Mouse (Mus musculus) myocyte (in vitro differentiated cells): ENCODE data around the gene Cetn4. TPM values are rescaled to one million over a fixed set of nuclear protein-coding genes. Genes with fewer than 3 reads are reported as not detected.

Experiments
- H3K27me3 ChIP-seq: one replicate; pipeline ENCODE4 v1.6.1; 2011; ENCODE audit not compliant: control insufficient read depth, insufficient read depth, insufficient read length
- H3K36me3 ChIP-seq: one replicate; pipeline ENCODE4 v1.6.1; 2011; ENCODE audit not compliant: control insufficient read depth, insufficient read depth
- H3K4me2 ChIP-seq: one replicate; pipeline ENCODE4 v1.6.1; 2011; ENCODE audit warnings: low read depth, control low read depth
- H3K4me3 ChIP-seq: one replicate; pipeline ENCODE4 v1.5.1; 2011; ENCODE audit warnings: mild to moderate bottlenecking, control low read depth, moderate library complexity
- H3K79me2 ChIP-seq: one replicate; pipeline ENCODE4 v1.6.1; 2011; ENCODE audit not compliant: control insufficient read depth, insufficient read depth
- H3ac ChIP-seq: one replicate; pipeline ENCODE4 v1.6.1; 2011; ENCODE audit not compliant: control insufficient read depth, insufficient read length
- CEBPB ChIP-seq: IDR thresholded peaks from 2 replicates; pipeline ENCODE4 v1.6.1; 2011; ENCODE audit warnings: mild to moderate bottlenecking, moderate library complexity; ENCODE audit not compliant: poor library complexity, insufficient read depth, severe bottlenecking
- E2F4 ChIP-seq: IDR thresholded peaks from one replicate; pipeline ENCODE4 v1.6.1; 2011; ENCODE audit warnings: mild to moderate bottlenecking, control low read depth, moderate library complexity; ENCODE audit not compliant: insufficient read depth
- MAX ChIP-seq: IDR thresholded peaks from one replicate; pipeline ENCODE4 v1.6.1; 2011; ENCODE audit warnings: low read depth, mild to moderate bottlenecking, control low read depth
- MYOD1 ChIP-seq, 3 experiments: IDR thresholded peaks; one replicate each; pipeline ENCODE4 v1.6.1; 2011; ENCODE audit warnings: control low read depth in 2 of 3, low read depth in 2 of 3, mild to moderate bottlenecking in 2 of 3, moderate library complexity in 1 of 3; ENCODE audit not compliant: insufficient read length in 2 of 3, control insufficient read depth in 1 of 3
- MYOG ChIP-seq, 3 experiments: IDR thresholded peaks; one replicate each; pipeline ENCODE4 v1.6.1; 2011; ENCODE audit warnings: control low read depth in 2 of 3, low read depth in 2 of 3, mild to moderate bottlenecking in 2 of 3; ENCODE audit not compliant: insufficient read length in 2 of 3, control insufficient read depth in 1 of 3, insufficient read depth in 1 of 3
- POLR2A ChIP-seq: IDR thresholded peaks from one replicate; pipeline ENCODE4 v1.6.1; 2011; ENCODE audit warnings: low read depth, mild to moderate bottlenecking, control low read depth, moderate library complexity; ENCODE audit not compliant: insufficient read length
- POLR2AphosphoS2 ChIP-seq: IDR thresholded peaks from one replicate; pipeline ENCODE4 v1.6.1; 2011; ENCODE audit warnings: low read depth, control low read depth; ENCODE audit not compliant: insufficient read length
- REST ChIP-seq: IDR thresholded peaks from one replicate; pipeline ENCODE4 v1.6.1; 2011; ENCODE audit warnings: mild to moderate bottlenecking, control low read depth, moderate library complexity; ENCODE audit not compliant: insufficient read depth, insufficient read length
- SRF ChIP-seq: IDR thresholded peaks from one replicate; pipeline ENCODE4 v1.6.1; 2011; ENCODE audit warnings: low read depth; ENCODE audit not compliant: control insufficient read depth, insufficient read length
- TCF12 ChIP-seq: IDR thresholded peaks from one replicate; pipeline ENCODE4 v1.6.1; 2011; ENCODE audit warnings: mild to moderate bottlenecking, control low read depth; ENCODE audit not compliant: poor library complexity, insufficient read depth, severe bottlenecking
- TCF3 ChIP-seq: IDR thresholded peaks from one replicate; pipeline ENCODE4 v1.6.1; 2011; ENCODE audit warnings: low read depth, control low read depth; ENCODE audit not compliant: insufficient read length
- USF1 ChIP-seq: IDR thresholded peaks from one replicate; pipeline ENCODE4 v1.6.1; 2011; ENCODE audit warnings: low read depth, mild to moderate bottlenecking, control low read depth, moderate library complexity
- polyA plus RNA-seq: library from polyadenylated mRNA; unstranded; fragments of >200 nt; fragmentation: generic; extraction: Trizol; gene quantifications from one replicate; pipeline ENCODE4 v1.2.1, GENCODE M21; 2012; ENCODE audit warnings: missing spikeins

The Cetn4 gene
- polyA plus RNA-seq, 1 experiment, result 2.0 TPM

DNA sequence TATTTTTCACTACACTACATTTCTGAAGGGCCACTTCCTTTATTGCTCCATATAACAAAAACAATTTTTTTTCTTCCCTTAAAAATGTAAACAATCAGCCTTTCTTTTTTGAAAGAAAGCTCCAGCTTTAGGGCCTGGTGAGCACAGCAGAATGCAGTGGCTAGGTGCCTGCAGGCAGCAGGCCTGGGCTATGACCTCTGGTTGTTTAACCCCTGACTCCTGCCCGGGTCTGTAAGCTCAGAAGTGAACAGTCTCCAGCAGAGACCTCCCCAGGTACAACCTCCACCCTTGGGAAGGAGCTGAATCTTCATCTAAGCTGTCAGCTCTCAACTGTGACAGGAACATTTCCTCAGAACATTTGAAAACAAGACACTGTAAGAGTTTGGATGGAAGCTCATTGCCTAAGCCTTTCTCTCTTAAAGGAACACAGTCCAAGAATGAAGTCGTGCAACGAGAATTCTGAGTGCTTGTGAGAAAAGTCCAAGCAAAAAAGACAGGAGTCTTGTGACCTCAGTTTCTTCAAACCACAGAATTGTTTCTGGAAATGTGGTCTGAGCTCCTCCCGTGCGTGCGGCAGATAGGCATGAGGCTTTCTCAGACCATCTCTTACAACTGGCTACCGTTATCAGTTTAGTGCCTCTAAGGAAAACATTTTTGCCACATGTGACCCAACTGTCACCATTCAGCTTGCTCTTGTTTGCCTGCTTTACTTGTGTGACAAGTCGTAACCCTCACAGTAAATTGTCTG is 8.9 kb downstream of the Cetn4 start:
- Histone ChIP-seq H3K36me3 (no peaks in the 10 kb centered on the region), H3K27me3 (no peaks in the 10 kb centered on the region), H3K4me2 (no peak overlapping the region), H3K79me2 (no peaks in the 10 kb centered on the region), H3K4me3 (no peak overlapping the region), H3ac (no peak overlapping the region)
- TF ChIP-seq POLR2A (no peak), TCF12 (no peak), MAX (no peak), MYOD1 (IDR thresholded peaks at IDR 0.05; ENCODE audit: control insufficient read depth in 1 of 3, insufficient read length in 2 of 3, low read depth in 2 of 3) (no peak), E2F4 (no peak), MYOG (IDR thresholded peaks at IDR 0.05; ENCODE audit: control insufficient read depth in 1 of 3, insufficient read depth in 1 of 3, insufficient read length in 2 of 3, low read depth in 2 of 3) (no peak), TCF3 (no peak), USF1 (no peak), POLR2AphosphoS2 (no peak)

GRCm38 (mm10) chr3:37302685-37303084 is 9.8 kb downstream of the Cetn4 start:
- TF ChIP-seq SRF, result no peak
- no peak for TF ChIP-seq MYOG (IDR thresholded peaks at IDR 0.05; ENCODE audit: control insufficient read depth in 1 of 3, insufficient read depth in 1 of 3, insufficient read length in 2 of 3, low read depth in 2 of 3)
- TF ChIP-seq POLR2AphosphoS2, result no peak
- no peak for TF ChIP-seq MAX
- no peak for TF ChIP-seq TCF3
- TF ChIP-seq CEBPB, result no peak
- TF ChIP-seq REST, result no peak
- no peak for TF ChIP-seq E2F4
- no peak for TF ChIP-seq USF1
- no peak for TF ChIP-seq MYOD1 (IDR thresholded peaks at IDR 0.05; ENCODE audit: control insufficient read depth in 1 of 3, insufficient read length in 2 of 3, low read depth in 2 of 3)
- TF ChIP-seq POLR2A, result no peak
- TF ChIP-seq TCF12, result no peak
- Histone ChIP-seq H3ac (no peak overlapping the region), H3K79me2 (no peaks in the 10 kb centered on the region), H3K27me3 (no peaks in the 10 kb centered on the region), H3K4me3 (no peak overlapping the region), H3K36me3 (no peaks in the 10 kb centered on the region), H3K4me2 (no peak overlapping the region)

DNA sequence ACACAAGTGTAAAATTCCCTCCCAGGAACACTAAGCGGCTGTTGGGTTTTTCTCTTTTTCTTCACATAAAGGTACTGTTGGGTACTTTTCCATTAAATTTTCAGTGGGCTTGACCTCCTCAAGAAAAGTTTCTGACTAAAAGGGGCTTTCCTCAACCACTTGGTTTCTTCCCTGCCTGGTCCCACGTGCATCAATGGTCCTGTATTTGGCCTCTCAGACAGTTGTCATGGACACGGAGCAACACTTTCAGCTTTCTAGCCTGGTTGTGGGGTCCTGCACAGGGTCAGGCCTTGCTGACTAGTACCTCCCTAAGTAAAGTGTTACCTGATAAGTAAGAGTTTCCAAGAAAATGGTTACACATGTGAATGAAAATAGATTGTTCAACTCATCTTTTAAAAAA is 13.0 kb downstream of the Cetn4 start:
- H3K4me3 ChIP-seq, result no peak overlapping the region
- no peaks in the 10 kb centered on the region for H3K27me3 ChIP-seq
- no peak overlapping the region for H3ac ChIP-seq
- TF ChIP-seq TCF12 (no peak), POLR2AphosphoS2 (no peak), E2F4 (no peak)
- H3K36me3 ChIP-seq, result no peaks in the 10 kb centered on the region
- H3K4me2 ChIP-seq, result no peak overlapping the region
- H3K79me2 ChIP-seq, result no peaks in the 10 kb centered on the region

DNA sequence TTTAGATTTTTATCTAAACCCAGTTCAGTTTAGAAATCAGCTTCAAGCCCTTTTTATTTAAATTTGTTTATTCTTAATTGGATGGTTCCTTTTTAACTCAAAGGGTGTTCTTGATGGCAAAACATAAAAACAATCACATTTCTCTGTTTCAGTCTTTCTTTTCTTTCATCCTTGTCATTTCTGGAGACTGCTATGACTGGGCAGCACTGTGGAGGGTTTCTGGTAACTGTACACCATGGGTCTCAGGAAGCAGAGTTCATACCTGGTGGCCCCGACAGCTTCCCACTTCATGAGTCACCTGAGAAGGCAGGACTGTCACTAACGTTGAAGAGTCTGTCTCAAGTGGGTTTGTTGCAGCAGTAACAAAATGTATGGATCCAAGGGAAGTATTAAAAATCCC is 19.9 kb downstream of the Cetn4 start:
- no peak overlapping the region for H3K4me2 ChIP-seq
- no peaks in the 10 kb centered on the region for H3K36me3 ChIP-seq
- H3ac ChIP-seq, result no peak overlapping the region
- no peaks in the 10 kb centered on the region for H3K79me2 ChIP-seq
- TF ChIP-seq E2F4 (no peak), POLR2A (no peak), TCF12 (no peak), TCF3 (no peak), SRF (no peak), USF1 (no peak), MAX (no peak), CEBPB (no peak), POLR2AphosphoS2 (no peak), MYOG (IDR thresholded peaks at IDR 0.05; ENCODE audit: control insufficient read depth in 1 of 3, insufficient read depth in 1 of 3, insufficient read length in 2 of 3, low read depth in 2 of 3) (no peak), REST (no peak), MYOD1 (IDR thresholded peaks at IDR 0.05; ENCODE audit: control insufficient read depth in 1 of 3, insufficient read length in 2 of 3, low read depth in 2 of 3) (no peak)
- H3K4me3 ChIP-seq, result no peak overlapping the region
- H3K27me3 ChIP-seq, result no peaks in the 10 kb centered on the region

GRCm38 (mm10) chr3:37291929-37292328 is 20.6 kb downstream of the Cetn4 start:
- Histone ChIP-seq H3ac (no peak overlapping the region), H3K4me2 (no peak overlapping the region), H3K36me3 (no peaks in the 10 kb centered on the region), H3K79me2 (no peaks in the 10 kb centered on the region), H3K27me3 (no peaks in the 10 kb centered on the region), H3K4me3 (no peak overlapping the region)
- TF ChIP-seq REST (no peak), MAX (no peak), E2F4 (no peak), POLR2AphosphoS2 (no peak), SRF (no peak), TCF12 (no peak), MYOD1 (IDR thresholded peaks at IDR 0.05; ENCODE audit: control insufficient read depth in 1 of 3, insufficient read length in 2 of 3, low read depth in 2 of 3) (no peak), MYOG (IDR thresholded peaks at IDR 0.05; ENCODE audit: control insufficient read depth in 1 of 3, insufficient read depth in 1 of 3, insufficient read length in 2 of 3, low read depth in 2 of 3) (no peak), USF1 (no peak), CEBPB (no peak), POLR2A (no peak), TCF3 (no peak)
